Mouse (Mus musculus): ENCODE data around the gene Aspn. TPM values are rescaled to one million over a fixed set of nuclear protein-coding genes. Genes with fewer than 3 reads are reported as not detected.

Gene Aspn
- total RNA-seq, 1 experiment: not detected

GRCm38 (mm10) chr13:49608589-49609322, 64.5 kb downstream of the Aspn start:
- TF ChIP-seq HCFC1 (IDR thresholded peaks at IDR 0.05; ENCODE audit: borderline replicate concordance, insufficient read depth, low read length) (no peak), ZC3H11A (IDR thresholded peaks at IDR 0.05; ENCODE audit: borderline replicate concordance, low read depth, low read length) (no peak), MAFK (IDR thresholded peaks at IDR 0.05; ENCODE audit: insufficient read depth, low read depth, low read length) (no peak), CHD2 (IDR thresholded peaks at IDR 0.05; ENCODE audit: low read depth, low read length) (no peak), ZNF384 (IDR thresholded peaks at IDR 0.05; ENCODE audit: low read depth, low read length) (no peak)
- Histone ChIP-seq H3K4me1 (ENCODE audit: control insufficient read depth in 2 of 2, insufficient read depth in 2 of 2, low read length in 2 of 2, poor library complexity in 1 of 2) (no peaks in the 10 kb centered on the region), H3K36me3 (ENCODE audit: control insufficient read depth, insufficient read depth, low read length, poor library complexity, severe bottlenecking) (no peaks in the 10 kb centered on the region), H3K4me3 (ENCODE audit: insufficient read depth in 1 of 2, low read depth in 1 of 2, low read length in 2 of 2, poor library complexity in 1 of 2, severe bottlenecking in 1 of 2) (no peak overlapping the region), H3K27ac (ENCODE audit: insufficient read depth, low read depth, low read length, poor library complexity, severe bottlenecking) (no peak overlapping the region), H3K9ac (ENCODE audit: insufficient read depth, low read depth, low read length, poor library complexity, severe bottlenecking) (no peak overlapping the region), H3K9me3 (ENCODE audit: control insufficient read depth, insufficient read depth, low read depth, low read length) (no peaks in the 10 kb centered on the region)
- in situ Hi-C loops (cut with MboI; ENCODE audit: low sequenced_read_pairs in 2 of 2, unreplicated experiment in 2 of 2): no loop called here
- no peak for DNase-seq (ENCODE audit: low read depth, low spot score)

- TF ChIP-seq CHD2 (IDR thresholded peaks at IDR 0.05; ENCODE audit: low read depth, low read length) (no peak), ZC3H11A (IDR thresholded peaks at IDR 0.05; ENCODE audit: borderline replicate concordance, low read depth, low read length) (no peak), MAFK (IDR thresholded peaks at IDR 0.05; ENCODE audit: insufficient read depth, low read depth, low read length) (no peak), HCFC1 (IDR thresholded peaks at IDR 0.05; ENCODE audit: borderline replicate concordance, insufficient read depth, low read length) (no peak), ZNF384 (IDR thresholded peaks at IDR 0.05; ENCODE audit: low read depth, low read length) (no peak)
- Histone ChIP-seq H3K4me3 (ENCODE audit: insufficient read depth in 1 of 2, low read depth in 1 of 2, low read length in 2 of 2, poor library complexity in 1 of 2, severe bottlenecking in 1 of 2) (no peak overlapping the region), H3K27ac (ENCODE audit: insufficient read depth, low read depth, low read length, poor library complexity, severe bottlenecking) (no peak overlapping the region), H3K4me1 (ENCODE audit: control insufficient read depth in 2 of 2, insufficient read depth in 2 of 2, low read length in 2 of 2, poor library complexity in 1 of 2) (peaks cover 0 to 2% of the 10 kb centered on the region in 2 experiments; a peak in 1 of 4 replicates), H3K36me3 (ENCODE audit: control insufficient read depth, insufficient read depth, low read length, poor library complexity, severe bottlenecking) (no peaks in the 10 kb centered on the region), H3K9ac (ENCODE audit: insufficient read depth, low read depth, low read length, poor library complexity, severe bottlenecking) (no peak overlapping the region), H3K9me3 (ENCODE audit: control insufficient read depth, insufficient read depth, low read depth, low read length) (no peaks in the 10 kb centered on the region)
- DNase-seq (ENCODE audit: low read depth, low spot score): no peak
- in situ Hi-C loops (cut with MboI; ENCODE audit: low sequenced_read_pairs in 2 of 2, unreplicated experiment in 2 of 2): no loop called here
Observed at GRCm38 (mm10) chr13:49617021-49617420, 72.8 kb downstream of the Aspn start.

Other genes starting within 250 kb of the Aspn start
- gene Fgd3, start 224.1 kb upstream of the Aspn start, total RNA-seq (2012; rRNA removed): 1.5 and 6.2 TPM in 2 replicates
- 18.2 and 25.5 TPM in 2 replicates for gene Bicd2, start 202.9 kb upstream of the Aspn start, total RNA-seq (2012; rRNA removed)
- 12.1 and 16.9 TPM in 2 replicates for gene Ippk, start 123.2 kb upstream of the Aspn start, total RNA-seq (2012; rRNA removed)
- gene Tes3-ps, start 51.1 kb upstream of the Aspn start, total RNA-seq (2012; rRNA removed): 0.37 and 0.85 TPM in 2 replicates
- 0.53 and 0.54 TPM in 2 replicates for gene Ecm2, start 39.6 kb upstream of the Aspn start, total RNA-seq (2012; rRNA removed)
- gene Omd, start 38.0 kb downstream of the Aspn start, total RNA-seq (2012; rRNA removed): 0.16 TPM in 1 of 2 replicates, not detected in the other
- 0.16 and 0.45 TPM in 2 replicates for gene Ogn, start 63.6 kb downstream of the Aspn start, total RNA-seq (2012; rRNA removed)
- gene Cenpp, start 108.3 kb downstream of the Aspn start, total RNA-seq (2012; rRNA removed): 21.0 and 25.4 TPM in 2 replicates
- 32.9 and 41.1 TPM in 2 replicates for gene Nol8, start 108.6 kb downstream of the Aspn start, total RNA-seq (2012; rRNA removed)
- 139 and 176 TPM in 2 replicates for gene Iars, start 137.7 kb downstream of the Aspn start, total RNA-seq (2012; rRNA removed)